Mouse (Mus musculus) heart, embryonic 12.5 days (tissue): ENCODE results near the gene Pdxdc1. TPM values are rescaled to one million over a fixed set of nuclear protein-coding genes. Genes with fewer than 3 reads are reported as not detected.
"Not testable (repeated sequence)": the region's sequence is repeated elsewhere in the genome, so short reads cannot be mapped to it uniquely, and the experiment has no call there.

Experiments used
- ATAC-seq: fragments of 200-750 bp; cut with Nextera tagmentation; 2 replicates; pipeline ENCODE4 v1.8.0; 2017; ENCODE audit warnings: moderate TSS enrichment, moderate library complexity; ENCODE audit not compliant: insufficient number of reproducible peaks, low FRiP score
- H3K27ac ChIP-seq: fragments of 300-500 bp; sonication (generic); 2 replicates; pipeline ENCODE4 v1.5.1; 2016; ENCODE audit warnings: mild to moderate bottlenecking, moderate library complexity; ENCODE audit not compliant: poor library complexity, severe bottlenecking
- H3K27me3 ChIP-seq: fragments of 300-500 bp; sonication (generic); replicated peaks from 2 replicates; pipeline ENCODE4 v1.6.1; 2016; ENCODE audit warnings: mild to moderate bottlenecking, moderate library complexity
- H3K36me3 ChIP-seq: fragments of 300-500 bp; sonication (generic); 2 replicates; pipeline ENCODE4 v1.6.1; 2016; ENCODE audit warnings: mild to moderate bottlenecking, moderate library complexity
- H3K4me1 ChIP-seq: fragments of 300-500 bp; sonication (generic); replicated peaks from 2 replicates; pipeline ENCODE4 v1.6.1; 2016; ENCODE audit warnings: mild to moderate bottlenecking
- H3K4me2 ChIP-seq: fragments of 300-500 bp; sonication (generic); 2 replicates; pipeline ENCODE4 v1.6.1; 2016; ENCODE audit warnings: mild to moderate bottlenecking, moderate library complexity
- H3K4me3 ChIP-seq: fragments of 300-500 bp; sonication (generic); 2 replicates; pipeline ENCODE4 v1.5.1; 2016; ENCODE audit warnings: mild to moderate bottlenecking
- H3K9ac ChIP-seq: fragments of 300-500 bp; sonication (generic); 2 replicates; pipeline ENCODE4 v1.6.1; 2016; ENCODE audit warnings: mild to moderate bottlenecking, moderate library complexity
- H3K9me3 ChIP-seq: fragments of 300-500 bp; sonication (generic); replicated peaks from 2 replicates; pipeline ENCODE4 v1.6.1; 2016; ENCODE audit warnings: mild to moderate bottlenecking, moderate library complexity
- WGBS: fragments of 180-500 bp; shearing (Covaris S2); methylation state at CpG from one replicate; pipeline ENCODE4 v1.1.7; 2016; 5-methylcytosine and 5-hydroxymethylcytosine counted together
- microRNA-seq: library from miRNA; unstranded; fragments of <30 nt; microRNA quantifications from one replicate; pipeline ENCODE4, GENCODE M21; 2017
- polyA plus RNA-seq: library from polyadenylated mRNA; unstranded; fragments of >200 nt; fragmentation: Nextera tagmentation; extraction: Ambion mirVana; gene quantifications from 2 replicates; pipeline ENCODE4 v1.2.1, GENCODE M21; 2016

The Pdxdc1 gene
- polyA plus RNA-seq, 1 experiment from 2014 or later, result 75.6 TPM

- no peak overlapping the region for H3K27ac ChIP-seq
- H3K27me3 ChIP-seq, result no peaks in the 10 kb centered on the region
- no peaks in the 10 kb centered on the region for H3K9me3 ChIP-seq
- H3K4me2 ChIP-seq, result no peak overlapping the region
- H3K36me3 ChIP-seq, result peaks cover 79% of the 10 kb centered on the region
- no peak overlapping the region for H3K9ac ChIP-seq
- H3K4me3 ChIP-seq, result no peak overlapping the region
- 96% methylated on average over 3 of the region's 3 CpGs for WGBS
- peaks cover 3% of the 10 kb centered on the region; the same call in 1 of the 2 replicates for H3K4me1 ChIP-seq
- no peak for ATAC-seq
Observed at GRCm38 (mm10) chr16:13813200-13813599, 89.7 kb downstream of the Pdxdc1 start.

- peaks cover 85% of the 10 kb centered on the region for H3K36me3 ChIP-seq
- H3K27ac ChIP-seq, result no peak overlapping the region
- no peaks in the 10 kb centered on the region for H3K4me1 ChIP-seq
- H3K27me3 ChIP-seq, result no peaks in the 10 kb centered on the region
- ATAC-seq, result no peak
- no peak overlapping the region for H3K4me2 ChIP-seq
- no peaks in the 10 kb centered on the region for H3K9me3 ChIP-seq
- H3K9ac ChIP-seq, result no peak overlapping the region
- no peak overlapping the region for H3K4me3 ChIP-seq
- WGBS, result 86% methylated on average over 6 of the region's 6 CpGs
Observed at GRCm38 (mm10) chr16:13812152-13812551, 90.8 kb downstream of the Pdxdc1 start.

- Histone ChIP-seq H3K4me3 (no peak overlapping the region), H3K9ac (no peak overlapping the region), H3K9me3 (no peaks in the 10 kb centered on the region), H3K27ac (no peak overlapping the region), H3K4me1 (no peaks in the 10 kb centered on the region), H3K36me3 (peaks cover 94% of the 10 kb centered on the region), H3K27me3 (no peaks in the 10 kb centered on the region), H3K4me2 (no peak overlapping the region)
- whole genome bisulfite sequencing, result 86% methylated on average over 7 of the region's 7 CpGs
- ATAC-seq, result no peak
Observed at GRCm38 (mm10) chr16:13808410-13808809, 94.5 kb downstream of the Pdxdc1 start.

- no peaks in the 10 kb centered on the region for H3K27me3 ChIP-seq
- ATAC-seq, result no peak
- WGBS, result 93% methylated on average over 4 of the region's 4 CpGs
Observed at GRCm38 (mm10) chr16:13807616-13808015, 95.3 kb downstream of the Pdxdc1 start.

GRCm38 (mm10) chr16:13804666-13805065, 98.3 kb downstream of the Pdxdc1 start:
- Histone ChIP-seq H3K27ac (no peak overlapping the region), H3K4me3 (no peak overlapping the region), H3K9ac (no peak overlapping the region), H3K4me2 (no peak overlapping the region), H3K4me1 (no peaks in the 10 kb centered on the region), H3K36me3 (peaks cover 86% of the 10 kb centered on the region), H3K9me3 (no peaks in the 10 kb centered on the region), H3K27me3 (no peaks in the 10 kb centered on the region)
- 79% methylated on average over 5 of the region's 5 CpGs for WGBS
- ATAC-seq, result no peak

More at GRCm38 (mm10) chr16:13807616-13808015, 95.3 kb downstream of the Pdxdc1 start:
- Histone ChIP-seq H3K4me3 (no peak overlapping the region), H3K4me2 (no peak overlapping the region), H3K9me3 (no peaks in the 10 kb centered on the region), H3K27ac (no peak overlapping the region), H3K9ac (no peak overlapping the region), H3K36me3 (peaks cover 91% of the 10 kb centered on the region), H3K4me1 (no peaks in the 10 kb centered on the region)

GRCm38 (mm10) chr16:13801231-13801630, 101.7 kb downstream of the Pdxdc1 start:
- Histone ChIP-seq H3K27me3 (no peaks in the 10 kb centered on the region), H3K4me2 (no peak overlapping the region), H3K9ac (no peak overlapping the region), H3K27ac (no peak overlapping the region), H3K4me1 (no peaks in the 10 kb centered on the region), H3K4me3 (no peak overlapping the region), H3K9me3 (no peaks in the 10 kb centered on the region), H3K36me3 (peaks cover 86% of the 10 kb centered on the region)
- no peak for ATAC-seq
- 90% methylated on average over 4 of the region's 4 CpGs for WGBS

- H3K9ac ChIP-seq, result no peak overlapping the region
- peaks cover 91% of the 10 kb centered on the region for H3K36me3 ChIP-seq
- H3K27me3 ChIP-seq, result no peaks in the 10 kb centered on the region
- H3K4me3 ChIP-seq, result no peak overlapping the region
- H3K27ac ChIP-seq, result no peak overlapping the region
- H3K9me3 ChIP-seq, result no peaks in the 10 kb centered on the region
- ATAC-seq, result no peak
- no peak overlapping the region for H3K4me2 ChIP-seq
- 89% methylated on average over 5 of the region's 5 CpGs for WGBS
- H3K4me1 ChIP-seq, result no peaks in the 10 kb centered on the region
Observed at GRCm38 (mm10) chr16:13796746-13797175, 106.2 kb downstream of the Pdxdc1 start.

- H3K27me3 ChIP-seq, H3K9me3 ChIP-seq, H3K9ac ChIP-seq, H3K4me1 ChIP-seq, ATAC-seq, H3K4me3 ChIP-seq, H3K27ac ChIP-seq, H3K4me2 ChIP-seq: not testable (repeated sequence)
- 91% methylated on average over 2 of the region's 2 CpGs for WGBS
- H3K36me3 ChIP-seq, result peaks cover 83% of the 10 kb centered on the region
Observed at GRCm38 (mm10) chr16:13793441-13793840, 109.5 kb downstream of the Pdxdc1 start.

- WGBS, result 88% methylated on average over 3 of the region's 3 CpGs
- Histone ChIP-seq H3K9me3 (no peaks in the 10 kb centered on the region), H3K4me3 (no peak overlapping the region), H3K36me3 (peaks cover 69% of the 10 kb centered on the region), H3K9ac (no peak overlapping the region), H3K4me2 (no peak overlapping the region), H3K4me1 (peaks cover 8% of the 10 kb centered on the region), H3K27me3 (no peaks in the 10 kb centered on the region), H3K27ac (no peak overlapping the region)
- no peak for ATAC-seq
Observed at GRCm38 (mm10) chr16:13785932-13786331, 117.0 kb downstream of the Pdxdc1 start.

Small RNA genes lying within 50 kb of the gene (microRNA-seq; reads per million reads assigned to microRNA genes)
- not detected for gene Gm27734

Other genes starting within 250 kb of the Pdxdc1 start
- gene Parn, start 235.0 kb downstream of the Pdxdc1 start, polyA plus RNA-seq, result 29.1 and 29.3 TPM in 2 replicates
- 30.5 and 33.0 TPM in 2 replicates for gene Bfar, start 231.3 kb downstream of the Pdxdc1 start, polyA plus RNA-seq
- 3.3 and 4.4 TPM in 2 replicates for gene 3110001I22Rik, start 231.2 kb downstream of the Pdxdc1 start, polyA plus RNA-seq
- 0.18 TPM in 1 of 2 replicates, not detected in the other for gene Pla2g10, start 172.1 kb downstream of the Pdxdc1 start, polyA plus RNA-seq
- 61.0 and 63.6 TPM in 2 replicates for gene Rrn3, start 122.4 kb downstream of the Pdxdc1 start, polyA plus RNA-seq
- gene Ntan1, start 84.3 kb downstream of the Pdxdc1 start, polyA plus RNA-seq, result 144 and 145 TPM in 2 replicates
- 2.5 and 3.0 TPM in 2 replicates for gene Mpv17l, start within 50 bp of the Pdxdc1 start, polyA plus RNA-seq
- gene 2900011O08Rik, start 83.5 kb upstream of the Pdxdc1 start, polyA plus RNA-seq, result 1.5 and 1.6 TPM in 2 replicates
- 0.34 TPM in 1 of 2 replicates, not detected in the other for gene Ifitm7, start 83.8 kb upstream of the Pdxdc1 start, polyA plus RNA-seq